Mouse (Mus musculus) lung, postnatal 0 days (tissue): ENCODE data around the gene Aldh2. TPM values are rescaled to one million over a fixed set of nuclear protein-coding genes. Genes with fewer than 3 reads are reported as not detected.

Experiments
- ATAC-seq: fragments of 200-750 bp; cut with Nextera tagmentation; 2 replicates; pipeline ENCODE4 v1.8.0; 2017; ENCODE audit warnings: moderate library complexity
- DNase-seq: peaks from one replicate; pipeline ENCODE4 v3.0.0-alpha.2; 2016; ENCODE audit warnings: low spot score
- H3K27ac ChIP-seq: fragments of 300-500 bp; sonication (generic); 2 replicates; pipeline ENCODE4 v1.5.1; 2014; ENCODE audit warnings: antibody characterized with exemption, mild to moderate bottlenecking, low read length, mixed read lengths
- H3K27me3 ChIP-seq: fragments of 300-500 bp; sonication (generic); replicated peaks from 2 replicates; pipeline ENCODE4 v1.6.1; 2014; ENCODE audit warnings: low read length, mixed read lengths; ENCODE audit not compliant: insufficient read depth
- H3K36me3 ChIP-seq: fragments of 300-500 bp; sonication (generic); 2 replicates; pipeline ENCODE4 v1.6.1; 2014; ENCODE audit warnings: low read length, mixed read lengths; ENCODE audit not compliant: insufficient read depth
- H3K4me1 ChIP-seq: fragments of 300-500 bp; sonication (generic); 2 replicates; pipeline ENCODE4 v1.6.1; 2014; ENCODE audit warnings: antibody characterized with exemption, low read depth, low read length, mixed read lengths; ENCODE audit not compliant: insufficient read depth
- H3K4me2 ChIP-seq: fragments of 300-500 bp; sonication (generic); replicated peaks from 2 replicates; pipeline ENCODE4 v1.6.1; 2014; ENCODE audit warnings: low read depth, mild to moderate bottlenecking, low read length, moderate library complexity, mixed read lengths
- H3K4me3 ChIP-seq: fragments of 300-500 bp; sonication (generic); 2 replicates; pipeline ENCODE4 v1.5.1; 2014; ENCODE audit warnings: low read depth, low read length
- H3K9ac ChIP-seq: fragments of 300-500 bp; sonication (generic); replicated peaks from 2 replicates; pipeline ENCODE4 v1.6.1; 2014; ENCODE audit warnings: low read depth, mild to moderate bottlenecking
- H3K9me3 ChIP-seq: fragments of 300-500 bp; sonication (generic); 2 replicates; pipeline ENCODE4 v1.6.1; 2016; ENCODE audit warnings: low read length, mixed read lengths
- CTCF ChIP-seq: IDR thresholded peaks from 2 replicates; pipeline ENCODE4 v1.5.1; 2016; ENCODE audit warnings: antibody characterized with exemption, mild to moderate bottlenecking
- EP300 ChIP-seq: IDR thresholded peaks from 2 replicates; pipeline ENCODE4 v1.6.1; 2016; ENCODE audit warnings: antibody characterized with exemption, mild to moderate bottlenecking, control low read depth
- WGBS: fragments of 180-500 bp; shearing (Covaris S2); extraction: QIAGEN DNeasy Blood & Tissue Kit; methylation state at CpG from one replicate; pipeline ENCODE4 v1.1.7; 2014; 5-methylcytosine and 5-hydroxymethylcytosine counted together
- polyA plus RNA-seq: library from polyadenylated mRNA; unstranded; fragments of >200 nt; fragmentation: Nextera tagmentation; extraction: Ambion mirVana; gene quantifications from 2 replicates; pipeline ENCODE4 v1.2.1, GENCODE M21; 2015

Gene Aldh2
- polyA plus RNA-seq, 1 experiment from 2014 or later = 580 TPM

DNA sequence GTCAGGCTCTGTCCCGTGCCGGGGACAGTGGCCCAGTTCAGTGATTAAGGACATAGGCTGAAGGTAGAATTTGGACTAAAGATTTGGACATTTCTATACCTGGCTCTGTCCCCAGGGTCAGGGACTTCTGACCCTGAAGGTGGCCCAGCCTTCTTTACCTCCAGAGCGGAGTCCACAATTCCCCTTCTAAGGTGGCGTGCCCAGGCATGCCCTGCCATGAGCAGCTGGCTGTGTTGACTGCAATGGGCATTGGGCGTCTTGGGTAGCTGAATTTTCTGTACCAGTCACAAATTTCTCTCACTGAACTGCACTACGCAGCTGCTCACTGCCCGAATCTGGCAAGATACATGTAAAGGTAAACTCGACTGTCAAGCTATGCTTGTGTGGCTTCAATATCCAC lies 11.7 kb downstream of the Aldh2 start:
- Histone ChIP-seq H3K27ac (no peak overlapping the region), H3K4me3 (no peak overlapping the region), H3K27me3 (no peaks in the 10 kb centered on the region), H3K36me3 (peaks cover 31% of the 10 kb centered on the region), H3K9me3 (no peaks in the 10 kb centered on the region), H3K4me1 (peaks cover 17% of the 10 kb centered on the region; the same call in 1 of the 2 replicates), H3K4me2 (no peak overlapping the region), H3K9ac (no peak overlapping the region)
- 91% methylated on average over 8 of the region's 8 CpGs for WGBS
- ATAC-seq (no peak), DNase-seq (no peak)
- TF ChIP-seq EP300 (no peak), CTCF (no peak)

DNA sequence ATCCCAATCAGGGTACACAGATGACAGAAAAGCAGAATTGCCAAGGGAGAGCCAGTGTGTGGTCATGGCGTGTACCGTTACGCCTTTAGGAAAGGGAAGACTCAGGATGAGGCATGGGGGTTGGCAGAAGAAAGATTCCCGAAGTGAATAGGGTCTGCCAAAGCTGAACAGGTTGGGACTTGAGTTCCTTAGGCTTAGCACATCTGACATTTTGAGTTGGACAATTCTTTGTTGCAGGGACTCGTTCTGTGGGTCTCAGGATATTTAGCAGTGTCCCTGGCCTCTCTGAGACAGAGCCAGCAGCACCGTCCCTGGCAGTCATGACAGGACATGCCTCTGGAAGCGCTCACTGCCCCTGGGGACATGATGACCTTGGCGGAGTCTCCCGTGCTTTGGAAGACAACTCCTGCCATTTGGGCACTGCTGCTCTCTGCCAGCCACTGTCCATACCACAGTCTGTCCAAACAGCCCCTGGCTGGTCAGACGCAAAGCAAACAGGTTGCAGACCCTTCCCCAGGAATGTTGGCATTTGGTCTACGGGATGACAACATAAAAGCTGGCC lies 16.6 kb downstream of the Aldh2 start:
- Histone ChIP-seq H3K27ac (no peak overlapping the region), H3K4me2 (no peak overlapping the region), H3K9ac (no peak overlapping the region), H3K4me3 (no peak overlapping the region), H3K36me3 (peaks cover 66% of the 10 kb centered on the region), H3K4me1 (no peaks in the 10 kb centered on the region), H3K27me3 (no peaks in the 10 kb centered on the region), H3K9me3 (no peaks in the 10 kb centered on the region)
- ATAC-seq (no peak), DNase-seq (no peak)
- WGBS = 82% methylated on average over 11 of the region's 11 CpGs
- no peak for TF ChIP-seq CTCF
- TF ChIP-seq EP300 = no peak

DNA sequence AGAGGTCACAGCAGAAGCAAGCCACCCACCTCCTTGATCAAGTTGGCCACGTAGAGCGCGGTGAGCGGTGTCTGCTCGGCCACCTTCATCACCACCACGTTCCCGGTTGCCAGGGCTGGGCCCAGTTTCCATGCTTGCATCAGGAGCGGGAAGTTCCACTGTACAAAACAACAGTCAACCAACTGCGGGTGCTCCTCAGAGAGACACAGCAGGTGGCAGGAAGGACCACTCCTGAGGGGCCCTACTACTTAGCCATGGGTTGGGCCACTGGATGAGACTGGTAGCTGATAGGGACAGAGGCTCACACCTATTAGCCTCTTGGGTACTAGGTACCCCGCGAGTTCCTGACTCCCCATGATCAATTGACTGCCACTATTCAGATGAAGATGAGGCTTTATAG lies 17.8 kb downstream of the Aldh2 start:
- no peak overlapping the region for H3K9ac ChIP-seq
- no peak overlapping the region for H3K4me3 ChIP-seq
- H3K27me3 ChIP-seq = no peaks in the 10 kb centered on the region
- peaks cover 70% of the 10 kb centered on the region for H3K36me3 ChIP-seq
- no peak overlapping the region for H3K4me2 ChIP-seq
- H3K27ac ChIP-seq = no peak overlapping the region
- no peaks in the 10 kb centered on the region for H3K9me3 ChIP-seq
- ATAC-seq = no peak
- peaks cover 3% of the 10 kb centered on the region; the same call in 1 of the 2 replicates for H3K4me1 ChIP-seq
- TF ChIP-seq CTCF (no peak), EP300 (no peak)
- no peak for DNase-seq
- WGBS = 94% methylated on average over 11 of the region's 11 CpGs

DNA sequence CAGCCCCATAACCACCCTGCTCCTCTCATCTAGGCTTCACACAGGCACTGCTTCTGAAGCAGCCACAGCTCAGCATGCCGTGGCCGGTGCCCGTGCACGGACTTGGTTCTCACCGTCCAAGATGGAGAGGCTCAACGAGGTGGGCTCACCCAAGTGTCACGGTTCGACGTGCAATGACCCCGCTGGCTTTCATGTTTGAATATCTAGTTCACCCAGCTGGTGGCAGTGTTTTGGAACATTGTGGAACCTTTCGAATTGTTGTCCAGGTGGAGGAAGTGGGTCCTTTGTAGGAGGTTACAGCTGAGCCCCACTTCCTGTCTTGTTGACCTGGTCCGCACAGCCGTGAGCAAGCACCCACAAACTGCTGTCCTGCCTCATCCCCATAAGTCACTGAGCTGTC lies 19.5 kb downstream of the Aldh2 start:
- Histone ChIP-seq H3K9me3 (no peaks in the 10 kb centered on the region), H3K4me2 (no peak overlapping the region), H3K9ac (no peak overlapping the region), H3K36me3 (peaks cover 59% of the 10 kb centered on the region), H3K4me1 (peaks cover 3% of the 10 kb centered on the region; the same call in 1 of the 2 replicates), H3K27me3 (no peaks in the 10 kb centered on the region), H3K27ac (no peak overlapping the region), H3K4me3 (no peak overlapping the region)
- no peak for DNase-seq
- WGBS = 81% methylated on average over 13 of the region's 13 CpGs
- no peak for ATAC-seq
- TF ChIP-seq EP300 (no peak), CTCF (no peak)

DNA sequence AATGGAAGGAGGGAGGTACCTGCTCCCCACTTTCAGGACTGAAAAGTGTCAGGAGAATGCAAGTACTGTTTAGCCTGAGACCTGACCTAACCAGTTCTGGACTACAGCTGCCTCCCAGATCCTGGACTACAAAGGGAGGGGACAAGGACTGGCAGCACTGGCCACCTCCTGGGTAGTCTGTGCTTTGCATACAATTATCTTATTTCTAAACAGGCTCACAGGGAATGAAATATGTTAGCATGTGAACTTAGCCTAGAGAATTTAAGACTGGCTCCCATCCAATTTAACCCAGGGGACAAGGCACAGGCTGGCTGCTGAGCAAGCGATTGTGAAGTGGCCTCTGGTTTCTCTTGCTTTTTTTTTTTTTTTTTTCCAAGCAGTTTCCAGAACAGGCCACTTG lies 22.8 kb downstream of the Aldh2 start:
- ATAC-seq (peak; percentile 76), DNase-seq (peak; percentile 80)
- H3K4me3 ChIP-seq = no peak overlapping the region
- TF ChIP-seq EP300 (no peak), CTCF (peak; percentile 28)
- H3K9me3 ChIP-seq = no peaks in the 10 kb centered on the region
- H3K27me3 ChIP-seq = no peaks in the 10 kb centered on the region
- no peak overlapping the region for H3K4me2 ChIP-seq
- H3K36me3 ChIP-seq = peaks cover 41% of the 10 kb centered on the region
- H3K4me1 ChIP-seq = peaks cover 3% of the 10 kb centered on the region; the same call in 1 of the 2 replicates
- 15% methylated on average over 1 of the region's 1 CpGs for WGBS
- peak overlapping the region; percentile 78 for H3K27ac ChIP-seq
- H3K9ac ChIP-seq = no peak overlapping the region

DNA sequence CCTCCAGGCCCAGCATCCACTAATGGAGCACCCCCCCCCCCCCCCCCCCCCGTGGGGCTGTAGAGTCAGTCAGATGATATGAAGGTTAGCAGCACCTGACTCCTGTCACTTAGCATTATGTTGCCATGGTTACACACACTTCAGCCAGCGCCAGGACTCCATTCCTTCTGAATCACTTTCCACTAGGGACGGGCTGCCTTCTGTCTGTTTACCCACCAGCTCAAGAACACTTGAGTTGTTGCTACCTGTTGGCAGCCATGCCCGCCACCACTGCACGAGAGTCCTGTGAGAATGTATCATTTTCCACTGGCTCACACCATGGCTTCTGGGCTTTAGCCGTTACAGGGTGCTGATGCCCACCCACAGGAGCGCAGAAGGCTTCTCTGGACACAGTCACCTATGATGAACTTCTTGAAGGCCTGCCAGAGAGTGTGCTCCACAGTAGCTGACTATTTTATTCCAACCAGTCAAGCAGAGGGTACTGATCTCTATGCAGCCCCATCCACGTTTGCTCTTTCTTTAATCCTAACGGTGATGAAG lies 23.7 kb downstream of the Aldh2 start:
- Histone ChIP-seq H3K27ac (peak overlapping the region; percentile 78), H3K9ac (no peak overlapping the region), H3K36me3 (peaks cover 39% of the 10 kb centered on the region), H3K27me3 (no peaks in the 10 kb centered on the region), H3K4me3 (no peak overlapping the region), H3K4me2 (0 out of 2 replicates have a peak overlapping the region, but pooled peaks have one; percentile 14), H3K4me1 (peaks cover 3% of the 10 kb centered on the region; the same call in 1 of the 2 replicates), H3K9me3 (no peaks in the 10 kb centered on the region)
- TF ChIP-seq CTCF (no peak), EP300 (peak; percentile 62; the same call in 1 of the 2 replicates)
- ATAC-seq (peak; percentile 88), DNase-seq (peak; percentile 94)
- 50% methylated on average over 8 of the region's 9 CpGs for WGBS
